Mouse (Mus musculus) cerebellum, adult 9-11 months (tissue): ENCODE data around the gene Tlcd1.
"Not testable (repeated sequence)": the region's sequence is repeated elsewhere in the genome, so short reads cannot be mapped to it uniquely, and the experiment has no call there.

Experiments used
- DNase-seq: peaks from one replicate; pipeline ENCODE4 v3.0.0; 2022

Gene Tlcd1

GRCm38 (mm10) chr11:78177903-78178858, 1.7 kb downstream of the Tlcd1 start:
- peak; percentile 89 for DNase-seq

DNA sequence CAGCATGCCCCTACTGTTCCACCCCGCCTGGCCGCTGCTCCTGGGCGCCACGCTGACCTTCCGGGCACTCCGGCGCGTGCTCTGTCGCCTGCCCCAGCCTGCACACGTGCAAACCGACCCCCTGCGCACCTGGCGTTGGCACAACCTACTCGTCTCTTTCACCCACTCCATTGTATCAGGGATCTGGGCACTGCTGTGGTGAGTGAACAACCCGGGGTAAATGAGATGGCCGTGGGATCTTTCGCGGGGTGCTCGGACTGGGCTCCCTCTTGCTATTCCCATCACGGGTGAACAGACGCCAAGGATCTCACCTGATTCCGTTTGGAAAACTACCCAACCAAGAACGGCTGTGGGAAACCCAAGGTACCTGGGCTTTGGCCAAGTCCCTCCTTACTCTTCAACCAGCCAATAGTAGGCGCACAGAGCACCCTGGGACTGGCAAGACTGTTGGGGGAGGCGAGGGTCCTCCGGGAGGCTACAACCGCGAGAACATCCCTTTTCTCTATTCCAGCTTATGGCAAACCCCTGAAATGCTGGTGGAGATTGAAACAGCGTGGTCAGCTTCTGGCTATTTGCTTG, 2.4 kb downstream of the Tlcd1 start:
- peak; percentile 72 for DNase-seq

DNA sequence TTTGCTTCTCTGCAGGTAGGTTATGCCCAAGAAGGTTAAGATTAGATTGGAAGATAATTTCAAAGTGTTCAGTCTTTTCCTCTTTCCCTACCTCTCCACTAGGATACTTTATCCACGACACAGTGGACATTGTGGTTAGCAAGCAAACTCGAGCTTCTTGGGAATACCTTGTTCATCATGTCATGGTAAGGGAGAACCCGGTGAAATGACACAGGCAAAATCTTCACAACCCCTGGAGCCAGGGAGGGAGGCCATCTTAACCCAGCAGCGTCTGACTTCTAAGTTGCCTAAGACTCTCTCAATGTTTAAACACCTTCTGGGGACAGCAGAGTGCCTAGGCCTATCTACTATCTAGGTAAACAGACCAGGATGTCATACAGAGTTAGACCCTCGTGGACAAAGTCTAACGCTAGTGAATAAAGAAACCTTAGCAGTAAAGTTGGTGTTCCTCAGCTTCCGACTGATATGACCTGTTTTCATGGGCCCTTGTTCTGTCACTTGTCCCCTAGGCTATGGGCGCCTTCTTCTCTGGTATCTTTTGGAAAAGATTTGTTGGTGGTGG, 3.0 kb downstream of the Tlcd1 start:
- peak; percentile 8 for DNase-seq

DNA sequence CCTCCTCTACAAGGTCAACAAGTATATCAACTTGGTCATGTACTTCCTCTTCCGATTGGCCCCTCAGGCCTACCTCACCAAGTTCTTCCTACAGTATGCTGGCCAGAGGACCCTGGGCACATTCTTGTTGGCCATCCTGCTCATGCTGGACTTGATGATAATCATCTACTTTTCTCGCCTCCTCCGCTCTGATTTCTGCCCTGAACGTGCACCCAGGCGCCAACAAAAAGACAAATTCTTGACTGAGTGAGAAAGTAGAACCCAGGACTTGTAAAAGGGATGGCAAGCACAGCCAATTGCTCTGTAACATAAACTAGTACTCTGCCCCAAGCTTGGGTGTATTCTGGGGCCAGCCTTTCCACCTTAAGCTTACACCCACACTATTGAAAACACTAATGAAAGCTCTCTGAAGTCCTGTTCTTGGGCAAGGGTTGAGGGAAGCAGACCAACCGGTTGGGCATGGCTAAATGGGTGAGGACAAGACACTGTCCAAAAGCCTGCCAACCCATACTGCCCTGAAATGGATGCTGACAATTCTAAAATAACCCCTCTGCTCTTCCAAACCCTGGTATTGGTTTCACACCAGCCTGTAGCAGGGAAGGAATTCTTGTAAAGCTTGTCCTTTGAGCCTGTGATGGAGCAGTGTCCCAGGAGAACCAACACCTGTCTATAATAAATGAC, 3.7 kb downstream of the Tlcd1 start:
- DNase-seq, result peak; percentile 23

- peak; percentile 15 for DNase-seq
These were observed 5.4 kb downstream of the Tlcd1 start for GRCm38 (mm10) chr11:78181830-78182357.

DNA sequence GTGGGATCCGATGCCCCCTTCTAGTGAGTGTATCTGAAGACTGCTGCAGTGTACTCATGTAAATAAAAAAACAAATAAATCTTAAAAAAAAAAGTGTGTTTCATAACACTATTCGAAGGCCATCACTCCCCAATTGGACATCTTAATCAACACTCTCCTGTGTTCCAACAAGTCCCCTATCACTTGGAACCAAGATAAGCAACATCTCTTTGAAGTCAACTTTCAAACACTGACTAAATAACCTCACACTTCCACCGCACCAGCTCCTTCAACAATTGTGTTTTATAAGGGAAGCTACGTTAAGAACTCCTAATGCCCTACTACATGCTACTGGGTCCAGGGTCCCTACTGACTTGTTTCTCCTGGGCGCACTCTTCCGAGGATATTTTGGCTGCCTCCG, 5.9 kb downstream of the Tlcd1 start:
- DNase-seq, result no peak

DNA sequence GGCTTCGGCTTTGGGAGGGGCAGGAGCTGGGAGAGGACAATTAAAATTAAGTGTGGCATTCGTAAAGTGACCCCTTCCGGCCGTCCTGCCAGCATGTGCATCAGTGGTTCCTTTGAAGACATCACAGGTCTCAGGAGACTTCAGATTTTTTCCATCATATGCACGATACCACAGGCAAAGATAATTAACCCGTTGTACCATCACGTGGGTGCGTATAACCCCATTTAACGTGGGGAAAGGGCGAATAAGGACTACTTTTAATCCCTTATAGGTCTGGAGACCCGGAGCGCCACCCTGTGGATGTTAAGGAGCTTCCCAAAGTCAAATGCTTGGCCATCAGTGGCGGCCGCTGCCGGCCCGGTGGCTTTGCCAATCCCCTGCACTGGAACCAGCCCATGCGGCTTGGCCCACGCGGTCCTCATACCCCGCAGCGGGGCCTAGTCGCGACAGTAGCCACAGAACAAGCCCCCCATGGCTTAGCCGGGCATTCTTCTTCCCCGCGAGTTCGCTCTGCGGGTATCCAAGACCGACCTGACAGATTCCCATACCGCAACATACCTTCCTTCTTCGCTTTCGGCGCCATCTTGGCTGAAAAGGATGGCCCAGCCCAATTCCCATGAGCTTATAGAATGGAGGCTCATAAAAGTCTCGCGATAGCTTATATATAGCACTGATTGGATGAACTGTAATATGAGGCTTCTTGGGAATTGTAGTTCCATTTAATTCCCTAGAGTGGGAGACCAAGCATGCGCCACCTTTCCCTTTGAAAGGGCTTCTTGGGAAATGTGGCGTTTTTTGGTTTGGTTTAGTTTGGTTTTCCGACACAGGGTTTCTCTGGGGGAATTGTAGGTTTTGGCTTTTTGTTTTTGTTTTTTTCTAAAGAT, 6.7 kb downstream of the Tlcd1 start, which contains the start of gene Rpl23a:
TSS of gene Rpl23a (minus strand) at position 624 of the 884 bp plus-strand sequence.
- peak; percentile 91 for DNase-seq

DNA sequence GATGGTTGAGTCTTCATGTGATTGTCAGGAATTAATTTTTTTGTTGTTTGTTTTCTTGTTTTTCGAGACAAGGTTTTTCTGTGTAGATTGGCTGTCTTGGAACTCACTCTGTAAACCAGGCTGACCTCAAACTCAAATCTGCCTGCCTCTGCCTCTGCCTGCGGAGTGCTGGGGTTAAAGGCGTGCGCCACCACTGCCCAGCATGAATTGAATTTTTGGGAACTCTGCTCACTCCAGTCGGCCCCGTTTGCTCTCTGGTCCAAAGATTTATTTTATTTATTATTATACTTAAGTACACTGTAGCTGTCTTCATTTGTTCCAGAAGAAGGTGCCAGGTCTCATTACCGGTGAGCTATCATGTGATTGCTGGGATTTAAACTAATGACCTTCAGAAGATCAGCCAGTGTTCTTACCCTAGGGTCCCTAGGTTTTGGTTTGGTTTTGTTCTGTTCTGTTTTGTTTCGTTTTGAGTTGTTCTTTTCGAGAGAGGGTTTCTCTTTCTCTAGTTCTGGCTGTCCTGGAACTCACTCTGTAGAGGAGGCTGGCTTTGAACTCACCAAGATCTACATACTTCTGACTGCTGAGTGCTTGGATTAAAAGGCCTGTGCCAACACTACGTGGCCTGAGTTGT, 7.5 kb downstream of the Tlcd1 start:
- DNase-seq, result no peak

- DNase-seq, result not testable (repeated sequence)
These were observed 8.2 kb downstream of the Tlcd1 start for GRCm38 (mm10) chr11:78184702-78185101.

DNA sequence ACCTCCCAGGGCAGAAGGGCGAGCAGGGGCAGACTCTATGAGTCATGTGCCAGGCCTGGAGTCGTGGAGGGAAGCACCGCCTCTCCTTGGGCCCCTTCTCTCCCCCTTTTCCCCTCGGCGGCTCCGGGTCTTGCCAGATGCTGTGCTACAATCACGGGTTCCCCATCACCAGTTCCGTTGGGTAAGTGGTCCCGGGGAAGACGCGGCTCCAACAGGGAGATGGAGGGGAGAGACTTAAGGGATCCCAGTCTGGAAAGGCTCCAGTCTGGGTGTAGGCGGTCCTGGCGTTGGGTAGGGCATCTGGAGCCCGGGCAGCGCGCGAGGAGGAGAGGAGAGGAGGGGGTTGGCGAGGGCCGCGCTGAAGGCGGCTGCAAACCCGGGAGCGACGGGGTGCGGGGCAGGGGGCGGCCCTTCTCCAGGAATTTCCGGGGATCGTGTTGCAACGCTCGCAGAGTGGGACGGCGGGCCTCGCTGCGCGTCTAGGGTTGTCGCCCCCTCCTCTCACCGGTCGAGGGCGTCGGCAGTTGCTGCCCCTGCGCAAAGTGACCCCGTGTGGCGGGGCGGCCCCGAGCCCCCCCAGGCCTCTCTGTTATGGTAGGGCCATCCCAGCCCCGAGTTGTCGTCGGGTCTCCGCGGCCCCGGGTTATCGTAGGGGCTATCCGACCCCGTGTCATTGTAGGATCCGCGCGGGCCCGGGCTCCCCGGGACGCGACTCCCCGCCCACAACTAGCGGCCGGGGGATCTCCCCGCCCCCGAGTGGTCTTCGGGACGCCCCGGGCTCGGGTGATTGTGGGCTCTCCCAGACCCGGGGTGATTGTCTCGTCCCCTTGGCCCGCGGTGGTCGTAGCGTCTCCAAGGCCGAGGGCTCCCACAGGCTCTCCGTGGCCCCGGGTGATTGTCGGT, 12.1 kb downstream of the Tlcd1 start, which contains the start of gene Rab34:
TSS of gene Rab34 (plus strand) at position 100 of the 903 bp plus-strand sequence.
- DNase-seq, result no peak

GRCm38 (mm10) chr11:78189234-78190040, 12.9 kb downstream of the Tlcd1 start:
- no peak for DNase-seq

GRCm38 (mm10) chr11:78190041-78190440, 13.5 kb downstream of the Tlcd1 start:
- DNase-seq, result no peak

DNA sequence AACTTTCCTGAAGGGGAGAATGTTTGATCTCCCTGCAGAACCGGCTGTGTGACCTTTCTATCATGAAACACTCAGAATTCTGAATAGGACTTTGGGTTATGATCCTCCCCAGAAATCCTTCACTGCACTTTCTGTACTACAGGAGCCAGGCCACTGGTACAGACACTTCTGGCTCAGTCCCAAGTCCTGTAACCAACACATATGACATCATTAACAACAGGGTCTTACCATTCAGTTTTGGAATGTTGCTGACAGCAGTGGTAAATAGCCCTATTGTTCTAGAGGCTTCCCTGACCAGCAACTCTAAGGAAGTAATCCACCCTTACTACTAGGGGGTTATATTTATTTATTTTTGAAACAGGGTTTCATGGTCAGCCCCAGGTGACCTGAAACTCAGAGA, 16.6 kb downstream of the Tlcd1 start, which contains the start of gene Proca1:
TSS of gene Proca1 (plus strand) at position 280 of the 400 bp plus-strand sequence.
- no peak for DNase-seq

DNA sequence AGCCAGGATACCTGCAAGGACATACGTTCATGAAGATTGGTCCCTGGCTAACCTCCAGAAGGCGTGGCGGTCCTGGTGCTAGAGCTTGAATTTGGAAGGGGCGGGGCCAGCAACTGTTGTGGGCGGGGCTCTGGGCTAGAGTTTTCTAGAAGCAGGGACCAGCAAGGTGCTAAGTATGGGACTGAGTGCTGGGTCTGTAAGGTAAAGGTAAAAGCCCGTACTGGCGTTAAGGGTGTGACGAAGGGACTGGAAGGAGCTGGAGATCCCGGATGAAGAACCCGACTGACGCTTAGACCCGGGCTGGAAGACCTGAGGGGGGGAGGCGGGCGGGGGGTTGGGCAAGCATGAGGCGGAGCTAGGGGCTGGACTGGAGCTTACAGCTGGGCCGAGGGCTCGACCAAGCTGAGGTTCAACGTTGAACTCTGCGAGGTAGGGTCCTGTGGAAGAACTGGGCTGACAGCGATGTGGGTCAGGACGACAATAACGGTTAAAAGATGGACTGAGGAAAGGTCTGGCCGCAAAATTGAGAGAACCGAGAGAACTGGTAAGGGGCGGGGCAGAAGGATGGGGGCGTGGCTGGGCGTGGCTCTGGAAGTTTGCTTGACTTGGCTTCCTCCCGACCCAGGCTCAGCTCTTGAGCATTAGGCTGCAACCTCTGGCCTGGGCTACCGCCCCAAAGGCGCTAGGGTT, 18.0 kb downstream of the Tlcd1 start:
- DNase-seq, result no peak

DNA sequence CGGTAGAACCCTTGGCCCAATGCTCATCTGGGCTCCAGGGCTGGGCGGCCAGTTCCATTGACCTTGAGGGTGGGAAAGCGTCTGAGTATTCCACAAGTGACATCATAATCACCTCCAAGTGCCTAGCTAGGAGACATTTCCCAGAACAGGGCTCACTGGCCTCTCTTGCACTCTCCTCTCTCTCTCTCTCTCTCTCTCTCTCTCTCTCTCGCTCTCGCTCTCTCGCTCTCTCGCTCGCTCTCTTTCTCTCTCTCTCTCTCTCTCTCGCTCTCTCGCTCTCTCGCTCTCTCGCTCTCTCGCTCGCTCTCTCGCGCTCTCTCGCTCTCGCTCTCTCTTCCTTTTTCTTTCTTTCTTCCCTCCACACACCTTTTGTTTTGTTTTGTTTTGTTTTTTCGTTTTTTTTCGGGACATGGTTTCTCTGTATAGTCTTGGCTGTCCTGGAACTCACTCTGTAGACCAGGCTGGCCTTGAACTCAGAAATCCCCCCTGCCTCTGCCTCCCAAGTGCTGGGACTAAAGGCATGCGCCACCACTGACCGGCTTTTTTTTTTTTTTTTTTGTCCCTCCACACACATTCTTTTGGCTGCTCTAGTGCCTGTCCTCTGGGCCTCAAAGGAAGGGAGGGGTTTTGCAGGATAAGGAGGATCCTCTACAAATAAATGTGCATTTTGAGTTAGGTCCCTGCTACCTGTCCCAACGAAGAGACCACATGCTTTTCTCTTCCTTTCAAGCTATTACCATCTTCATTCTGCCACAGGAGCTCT, 18.8 kb downstream of the Tlcd1 start:
- no peak for DNase-seq

- DNase-seq, result no peak
These were observed 25.9 kb downstream of the Tlcd1 start for GRCm38 (mm10) chr11:78202372-78202771.

DNA sequence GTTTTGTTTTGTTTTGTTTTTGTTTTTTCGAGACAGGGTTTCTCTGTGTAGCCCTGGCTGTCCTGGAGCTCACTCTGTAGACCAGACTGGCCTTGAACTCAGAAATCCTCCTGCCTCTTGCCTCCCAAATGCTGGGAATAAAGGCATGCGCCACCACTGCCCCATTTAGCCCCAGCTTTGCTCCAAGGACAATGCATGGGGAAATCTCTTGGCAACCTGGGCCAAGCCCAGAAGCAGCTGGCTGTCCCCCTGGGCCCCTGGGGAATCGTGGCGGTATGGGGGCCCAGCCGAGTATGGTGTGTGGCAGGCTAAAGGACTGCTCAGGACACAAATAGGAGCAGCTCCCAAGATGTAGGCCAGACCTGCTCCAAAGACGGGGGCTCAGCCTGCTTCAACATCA, 27.8 kb downstream of the Tlcd1 start:
- no peak for DNase-seq
